Mouse (Mus musculus) forebrain, postnatal 0 days (tissue): Measurements from ENCODE around the gene Spag9. TPM values are rescaled to one million over a fixed set of nuclear protein-coding genes. Genes with fewer than 3 reads are reported as not detected.
"Not testable (repeated sequence)": the region's sequence is repeated elsewhere in the genome, so short reads cannot be mapped to it uniquely, and the experiment has no call there.

Source experiments
- ATAC-seq: fragments of 200-750 bp; cut with Nextera tagmentation; 2 replicates; pipeline ENCODE4 v1.8.0; 2017; ENCODE audit warnings: mild to moderate bottlenecking, moderate library complexity
- DNase-seq: peaks from one replicate; pipeline ENCODE4 v3.0.0-alpha.2; 2015
- H3K27ac ChIP-seq: fragments of 300-500 bp; sonication (generic); 2 replicates; pipeline ENCODE4 v1.5.1; 2014; ENCODE audit warnings: low read depth, mild to moderate bottlenecking, antibody characterized with exemption, low read length, moderate library complexity, mixed read lengths
- H3K27me3 ChIP-seq: fragments of 300-500 bp; sonication (generic); 2 replicates; pipeline ENCODE4 v1.6.1; 2014; ENCODE audit warnings: mild to moderate bottlenecking, low read length, mixed read lengths; ENCODE audit not compliant: insufficient read depth
- H3K36me3 ChIP-seq: fragments of 300-500 bp; sonication (generic); 2 replicates; pipeline ENCODE4 v1.6.1; 2014; ENCODE audit warnings: mild to moderate bottlenecking, moderate library complexity; ENCODE audit not compliant: insufficient read depth
- H3K4me1 ChIP-seq: fragments of 300-500 bp; sonication (generic); 2 replicates; pipeline ENCODE4 v1.6.1; 2014; ENCODE audit warnings: antibody characterized with exemption; ENCODE audit not compliant: insufficient read depth
- H3K4me2 ChIP-seq: fragments of 300-500 bp; sonication (generic); 2 replicates; pipeline ENCODE4 v1.6.1; 2014; ENCODE audit warnings: low read depth, mild to moderate bottlenecking, moderate library complexity
- H3K4me3 ChIP-seq: fragments of 300-500 bp; sonication (generic); 2 replicates; pipeline ENCODE4 v1.5.1; 2014; ENCODE audit warnings: low read depth, low read length, mixed read lengths
- H3K9ac ChIP-seq: fragments of 300-500 bp; sonication (generic); 2 replicates; pipeline ENCODE4 v1.6.1; 2014; ENCODE audit warnings: mild to moderate bottlenecking
- H3K9me3 ChIP-seq: fragments of 300-500 bp; sonication (generic); 2 replicates; pipeline ENCODE4 v1.6.1; 2016; ENCODE audit warnings: low read length
- CTCF ChIP-seq: sonication (generic); IDR thresholded peaks from 2 replicates; pipeline ENCODE4 v1.5.1; 2016; ENCODE audit warnings: antibody characterized with exemption, control low read depth, low read depth
- WGBS: fragments of 180-500 bp; shearing (Covaris S2); extraction: QIAGEN DNeasy Blood & Tissue Kit; methylation state at CpG from one replicate; pipeline ENCODE4 v1.1.7; 2014; 5-methylcytosine and 5-hydroxymethylcytosine counted together
- polyA plus RNA-seq: library from polyadenylated mRNA; unstranded; fragments of >200 nt; fragmentation: Nextera tagmentation; extraction: Ambion mirVana; gene quantifications from 2 replicates; pipeline ENCODE4 v1.2.1, GENCODE M21; 2015
- total RNA-seq: library from RNA; depleted of rRNA; stranded (reverse); fragments of >200 nt; gene quantifications from 2 replicates; pipeline ENCODE4 v1.2.3, GENCODE M21; 2014

Spag9 gene
- total and polyA plus RNA-seq, 2 experiments from 2014 or later, result 67.1 to 155 TPM

DNA sequence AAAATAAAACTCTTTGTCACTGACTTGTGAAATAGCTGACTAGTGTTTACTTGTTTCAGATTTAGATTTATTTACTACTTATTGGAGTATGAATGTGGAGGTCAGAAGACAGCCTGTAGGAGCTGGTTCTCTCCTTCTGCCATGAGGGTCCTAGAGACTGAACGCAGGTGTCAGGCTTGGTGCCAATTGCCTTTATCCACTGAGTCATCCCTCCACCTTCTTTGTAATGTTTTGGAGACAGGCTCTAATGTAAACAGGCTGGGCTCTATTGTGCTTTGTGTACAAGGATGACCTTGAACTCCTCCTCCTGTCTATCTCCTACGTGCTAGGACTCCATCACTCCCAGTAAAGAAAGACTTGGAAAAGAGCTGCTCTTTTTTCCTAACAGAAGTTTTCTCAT is 51.4 kb downstream of the Spag9 start:
- DNase-seq (no peak), ATAC-seq (no peak)
- TF ChIP-seq CTCF, result no peak
- peak overlapping the region; percentile 75; the same call in 1 of the 2 replicates for H3K4me3 ChIP-seq
- no peaks in the 10 kb centered on the region for H3K27me3 ChIP-seq
- 16% methylated on average over 2 of the region's 2 CpGs for WGBS
- peak overlapping the region; percentile 55 for H3K4me2 ChIP-seq
- no peak overlapping the region for H3K9ac ChIP-seq
- no peak overlapping the region for H3K27ac ChIP-seq
- H3K36me3 ChIP-seq, result peaks cover 18% of the 10 kb centered on the region; the same call in 1 of the 2 replicates
- no peaks in the 10 kb centered on the region for H3K9me3 ChIP-seq
- peaks cover 10% of the 10 kb centered on the region for H3K4me1 ChIP-seq

DNA sequence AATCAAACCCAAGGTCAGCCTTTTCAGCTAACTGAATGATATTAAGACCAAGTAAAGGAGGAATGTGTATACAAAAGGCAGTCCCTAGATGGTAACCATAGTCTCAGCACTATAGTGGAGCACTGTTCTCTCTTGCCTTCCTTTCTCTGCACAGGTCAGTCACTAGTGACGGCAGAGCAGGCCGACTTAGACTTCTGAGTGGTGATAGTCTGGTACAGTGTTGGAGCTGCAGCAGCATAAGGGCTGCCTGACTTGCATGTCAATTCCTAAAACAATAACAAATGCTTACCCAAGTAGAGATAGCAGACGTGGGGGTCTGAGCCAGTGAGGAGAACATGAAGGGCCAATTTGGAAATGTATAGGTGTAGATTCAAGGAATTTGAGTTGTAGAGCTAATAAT is 58.3 kb downstream of the Spag9 start:
- TF ChIP-seq CTCF, result no peak
- no peaks in the 10 kb centered on the region for H3K27me3 ChIP-seq

DNA sequence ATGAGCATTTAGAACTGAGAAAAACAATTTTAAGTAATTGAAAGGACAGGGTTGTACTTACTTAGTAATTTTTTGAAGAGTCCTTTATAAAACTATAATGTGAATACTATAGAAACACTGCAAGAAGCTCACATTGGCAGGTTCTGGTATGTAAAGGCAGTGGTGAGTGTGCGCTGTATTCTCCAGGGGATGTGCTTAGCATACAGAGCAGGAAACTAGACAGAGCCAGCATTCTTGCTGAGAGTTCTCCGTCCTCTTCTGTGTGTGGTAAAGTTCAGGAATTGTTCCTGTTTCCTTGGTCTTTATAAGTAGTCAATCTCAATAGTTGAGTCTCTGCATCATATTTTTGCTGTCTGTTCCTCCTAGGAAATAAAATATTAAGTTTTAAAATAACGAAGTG is 59.0 kb downstream of the Spag9 start:
- Histone ChIP-seq H3K27me3 (no peaks in the 10 kb centered on the region), H3K4me2 (no peak overlapping the region), H3K36me3 (peaks cover 32% of the 10 kb centered on the region), H3K4me1 (peaks cover 6% of the 10 kb centered on the region; the same call in 1 of the 2 replicates), H3K4me3 (no peak overlapping the region), H3K27ac (peak overlapping the region; percentile 74), H3K9me3 (no peaks in the 10 kb centered on the region), H3K9ac (no peak overlapping the region)
- no peak for TF ChIP-seq CTCF
- ATAC-seq (peak; percentile 83), DNase-seq (peak; percentile 57)
- 46% methylated on average over 3 of the region's 3 CpGs for WGBS

More for the DNA sequence above, 58.3 kb downstream of the Spag9 start:
- ATAC-seq, result peak; percentile 64
- 38% methylated on average over 3 of the region's 3 CpGs for WGBS
- no peaks in the 10 kb centered on the region for H3K9me3 ChIP-seq
- peak overlapping the region; percentile 74 for H3K27ac ChIP-seq
- peak; percentile 18 for DNase-seq
- no peak overlapping the region for H3K4me2 ChIP-seq
- no peak overlapping the region for H3K4me3 ChIP-seq
- H3K4me1 ChIP-seq, result peaks cover 6% of the 10 kb centered on the region; the same call in 1 of the 2 replicates
- no peak overlapping the region for H3K9ac ChIP-seq
- peaks cover 32% of the 10 kb centered on the region for H3K36me3 ChIP-seq

DNA sequence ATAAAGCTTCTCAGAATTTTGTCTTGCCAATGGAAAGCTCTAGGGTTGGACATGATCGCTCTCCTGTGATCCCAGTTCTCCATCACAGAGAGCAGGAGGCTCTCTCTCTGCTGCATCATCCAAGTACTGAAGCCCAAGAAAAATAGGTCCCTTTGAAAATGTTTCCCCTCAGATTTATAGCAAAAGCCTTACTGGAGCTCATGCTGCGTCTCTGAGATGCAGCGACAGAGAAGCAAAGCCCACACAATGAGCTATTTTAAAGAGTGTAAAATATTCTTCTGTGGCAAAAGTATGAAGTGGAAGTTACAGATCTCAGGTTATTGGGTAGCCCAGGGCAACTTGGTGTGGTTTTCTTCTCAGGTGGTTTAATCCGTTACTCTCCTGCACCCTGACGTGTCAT is 68.0 kb downstream of the Spag9 start:
- Histone ChIP-seq H3K9me3 (no peaks in the 10 kb centered on the region), H3K36me3 (peaks cover 19% of the 10 kb centered on the region), H3K4me3 (no peak overlapping the region), H3K4me2 (no peak overlapping the region), H3K9ac (no peak overlapping the region), H3K4me1 (no peaks in the 10 kb centered on the region), H3K27ac (no peak overlapping the region), H3K27me3 (no peaks in the 10 kb centered on the region)
- no peak for ATAC-seq
- DNase-seq, result no peak
- TF ChIP-seq CTCF, result no peak
- WGBS, result 92% methylated on average over 5 of the region's 5 CpGs

DNA sequence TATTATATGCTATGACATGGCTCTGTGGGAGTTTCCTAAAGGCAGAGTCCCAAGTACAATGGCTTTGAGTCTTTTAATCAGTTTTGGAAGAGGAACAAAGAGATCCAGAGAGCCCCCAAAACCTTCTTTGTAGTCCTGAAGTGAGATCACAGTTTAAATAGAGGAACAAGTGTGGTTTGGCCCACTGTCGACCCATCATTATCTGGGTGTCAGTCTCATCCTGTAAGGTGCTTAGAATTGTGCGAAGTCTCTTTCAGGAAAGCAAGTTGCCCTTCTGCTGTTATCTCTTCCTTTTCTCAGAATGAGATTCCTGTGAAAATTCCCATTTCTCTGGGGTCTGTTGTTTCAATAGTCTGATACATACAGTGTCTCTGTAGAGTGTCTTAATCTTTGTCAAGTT is 74.6 kb downstream of the Spag9 start:
- H3K9ac ChIP-seq, result no peak overlapping the region
- no peak overlapping the region for H3K4me2 ChIP-seq
- H3K4me3 ChIP-seq, result no peak overlapping the region
- no peak for ATAC-seq
- no peaks in the 10 kb centered on the region for H3K27me3 ChIP-seq
- no peaks in the 10 kb centered on the region for H3K9me3 ChIP-seq
- WGBS, result 54% methylated on average over 2 of the region's 2 CpGs
- no peak for DNase-seq
- no peak overlapping the region for H3K27ac ChIP-seq
- no peak for TF ChIP-seq CTCF
- H3K36me3 ChIP-seq, result peaks cover 26% of the 10 kb centered on the region
- no peaks in the 10 kb centered on the region for H3K4me1 ChIP-seq

DNA sequence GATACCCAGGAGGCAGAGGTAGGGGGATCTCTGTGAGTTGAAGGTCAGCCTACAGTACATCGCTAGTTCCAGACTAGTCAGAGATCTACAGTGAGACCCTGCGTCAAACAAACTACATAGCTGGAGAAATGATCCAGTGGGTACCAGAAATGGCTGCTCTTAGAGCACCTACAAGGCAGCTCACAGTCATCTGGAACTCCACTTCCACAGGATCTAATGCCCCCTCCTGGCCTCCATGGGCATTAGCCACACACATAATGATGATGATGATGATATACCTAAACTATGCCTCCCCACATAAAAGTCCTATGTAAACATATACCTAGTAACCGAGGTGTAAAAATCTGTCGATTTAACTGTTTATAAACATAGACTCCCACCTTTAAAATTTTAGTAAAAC is 77.4 kb downstream of the Spag9 start:
- peak; percentile 48 for TF ChIP-seq CTCF
- Histone ChIP-seq H3K27ac (no peak overlapping the region), H3K27me3 (no peaks in the 10 kb centered on the region), H3K4me2 (no peak overlapping the region), H3K4me3 (no peak overlapping the region), H3K4me1 (no peaks in the 10 kb centered on the region), H3K9ac (no peak overlapping the region), H3K9me3 (no peaks in the 10 kb centered on the region), H3K36me3 (peaks cover 32% of the 10 kb centered on the region)
- 94% methylated on average over 4 of the region's 4 CpGs for WGBS
- ATAC-seq, result peak; percentile 47
- DNase-seq, result peak; percentile 34

DNA sequence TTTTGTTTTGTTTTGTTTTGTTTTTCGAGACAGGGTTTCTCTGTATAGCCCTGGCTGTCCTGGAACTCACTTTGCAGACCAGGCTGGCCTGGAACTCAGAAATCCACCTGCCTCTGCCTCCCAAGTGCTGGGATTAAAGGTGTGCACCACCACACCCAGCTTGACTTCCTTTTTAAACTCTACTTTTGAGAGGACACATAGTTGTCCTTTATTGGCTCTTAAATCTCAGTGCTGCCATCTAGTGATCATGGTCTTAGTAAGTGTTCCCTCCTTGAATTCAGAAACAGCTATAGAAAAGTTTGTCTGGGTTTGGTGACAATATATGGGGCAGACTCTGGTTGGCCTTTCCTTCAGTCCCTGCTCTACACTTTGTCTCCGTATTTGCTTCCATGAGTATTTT is 91.1 kb downstream of the Spag9 start:
- not testable (repeated sequence) for H3K9me3 ChIP-seq, H3K4me3 ChIP-seq, ATAC-seq, H3K4me1 ChIP-seq, H3K4me2 ChIP-seq, H3K27ac ChIP-seq, H3K27me3 ChIP-seq, H3K9ac ChIP-seq
- peaks cover 63% of the 10 kb centered on the region for H3K36me3 ChIP-seq
- 79% methylated on average over 2 of the region's 2 CpGs for WGBS
- TF ChIP-seq CTCF, result peak; percentile 64
- DNase-seq, result peak; percentile 84

DNA sequence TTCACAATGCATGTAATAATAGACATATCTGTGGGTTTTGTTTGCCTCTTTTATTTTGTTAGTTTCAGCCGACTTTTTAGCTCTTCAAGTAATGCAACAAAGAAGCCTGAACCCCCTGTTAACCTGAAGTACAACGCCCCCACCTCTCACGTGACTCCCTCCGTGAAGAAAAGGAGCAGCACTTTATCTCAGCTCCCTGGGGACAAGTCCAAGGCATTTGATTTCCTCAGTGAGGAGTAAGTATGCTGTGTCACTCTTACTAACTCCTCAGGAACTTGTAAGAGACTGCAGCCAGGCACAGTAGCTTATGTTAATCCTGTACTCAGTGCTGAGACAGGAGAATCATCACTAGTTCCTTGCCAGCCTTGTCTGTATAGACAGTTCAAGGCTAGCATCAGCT is 94.6 kb downstream of the Spag9 start:
- Histone ChIP-seq H3K4me2 (no peak overlapping the region), H3K9me3 (no peaks in the 10 kb centered on the region), H3K9ac (no peak overlapping the region), H3K27me3 (no peaks in the 10 kb centered on the region), H3K36me3 (peaks cover 65% of the 10 kb centered on the region), H3K4me1 (no peaks in the 10 kb centered on the region), H3K4me3 (no peak overlapping the region), H3K27ac (no peak overlapping the region)
- TF ChIP-seq CTCF, result no peak
- no peak for DNase-seq
- WGBS, result 81% methylated on average over 4 of the region's 4 CpGs
- no peak for ATAC-seq
